Mouse (Mus musculus) lung, postnatal 10 days (tissue): ENCODE measurements around the gene Olfr1437.
"Not testable (repeated sequence)": the region's sequence is repeated elsewhere in the genome, so short reads cannot be mapped to it uniquely, and the experiment has no call there.

Experiments
- DNase-seq: peaks from one replicate; pipeline ENCODE4 v3.0.0; 2021

Gene Olfr1437

GRCm38 (mm10) chr19:12325001-12325400 is at the start of gene Olfr1437:
TSS of gene Olfr1437 (minus strand) at chr19:12325101.
- no peak for DNase-seq

GRCm38 (mm10) chr19:12374465-12375025 is 49.6 kb upstream of the Olfr1437 start:
- DNase-seq = no peak

- DNase-seq = no peak
Measured at GRCm38 (mm10) chr19:12373004-12373403, 48.1 kb upstream of the Olfr1437 start.

DNA sequence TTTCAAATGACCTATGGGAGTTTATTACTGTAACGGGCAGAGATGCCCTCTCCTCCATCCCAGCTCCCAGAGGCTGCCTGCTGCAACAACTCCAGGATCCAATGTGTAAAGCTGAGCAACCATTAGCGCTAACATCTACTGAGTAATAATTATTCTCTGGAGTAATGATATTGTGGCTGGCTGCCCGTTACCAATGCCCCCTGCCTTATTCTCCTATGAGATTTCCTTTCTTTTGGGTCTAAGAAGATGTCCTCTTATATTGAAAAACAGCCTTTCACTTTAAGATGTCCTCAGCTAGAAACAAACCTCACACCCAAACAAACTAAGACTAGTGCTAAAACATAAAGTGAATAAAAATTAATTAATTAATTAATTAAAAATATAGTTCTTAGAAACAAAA is 10.9 kb upstream of the Olfr1437 start, which contains the start of gene Olfr1438-ps1:
Gene Olfr1438-ps1, minus strand, starts transcription at position 101 of the 400 bp plus-strand sequence.
- DNase-seq = no peak

- not testable (repeated sequence) for DNase-seq
Measured at GRCm38 (mm10) chr19:12299030-12299429, 25.9 kb downstream of the Olfr1437 start, which contains the start of gene Olfr1436. TSS of gene Olfr1436 (minus strand) at chr19:12299130.

- no peak for DNase-seq
Measured at GRCm38 (mm10) chr19:12292979-12293378, 31.9 kb downstream of the Olfr1437 start.

DNA sequence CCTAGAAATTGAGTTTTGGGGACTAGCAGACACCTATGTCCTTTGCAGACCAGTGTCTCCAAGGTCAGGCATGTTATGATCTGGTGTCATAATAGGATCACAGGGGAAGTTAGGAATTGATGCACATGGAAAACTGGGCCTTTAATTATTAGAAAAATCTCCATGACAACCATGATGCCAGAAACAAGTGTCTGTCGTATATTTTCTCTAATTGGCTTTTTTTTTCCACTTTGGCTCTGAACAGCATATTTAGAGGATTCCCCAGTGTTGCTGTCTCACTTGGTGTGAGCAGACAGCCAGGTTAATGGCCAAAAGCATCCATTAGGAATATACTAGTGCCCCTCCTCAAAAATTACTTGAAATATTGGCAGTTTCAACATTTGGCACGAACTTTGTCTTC is 45.3 kb downstream of the Olfr1437 start, which contains the start of gene Olfr1434:
Gene Olfr1434, plus strand, starts transcription at position 301 of the 400 bp plus-strand sequence.
- DNase-seq = no peak
